Mouse (Mus musculus) layer of hippocampus, postnatal 25 days (tissue): ENCODE data around the gene Trir. TPM values are rescaled to one million over a fixed set of nuclear protein-coding genes. Genes with fewer than 3 reads are reported as not detected.

ENCODE experiments used
- DNase-seq, 2 experiments: peaks; one replicate each; pipeline ENCODE4 v3.0.0; 2022; ENCODE audit warnings: mixed read lengths in 2 of 2, low spot score in 1 of 2; ENCODE audit errors: extremely low spot score in 1 of 2
- total RNA-seq, 2 experiments: library from RNA; stranded (reverse); gene quantifications; 2 replicates each; pipeline ENCODE4 v1.2.3; 2021

Trir gene
- total RNA-seq, 2 experiments from 2014 or later, result 130 to 144 TPM

- DNase-seq, result no peak
Observed at GRCm38 (mm10) chr8:84990836-84991235, 35.8 kb upstream of the Trir start.

GRCm38 (mm10) chr8:84994375-84994774 lies 32.2 kb upstream of the Trir start:
- no peak for DNase-seq

- no peak for DNase-seq
Observed at GRCm38 (mm10) chr8:84995680-84996079, 30.9 kb upstream of the Trir start.

GRCm38 (mm10) chr8:84996978-84997377 lies 29.6 kb upstream of the Trir start:
- DNase-seq, result no peak

GRCm38 (mm10) chr8:84997649-84998295 lies 28.9 kb upstream of the Trir start:
- DNase-seq, result peak; percentile 82 to 98

- DNase-seq, result no peak
Observed at GRCm38 (mm10) chr8:85007686-85008085, 18.9 kb upstream of the Trir start.

- DNase-seq, result no peak
Observed at GRCm38 (mm10) chr8:85011242-85011641, 15.4 kb upstream of the Trir start.

GRCm38 (mm10) chr8:85013230-85013840 lies 13.3 kb upstream of the Trir start:
- DNase-seq, result peak; percentile 56 to 73

GRCm38 (mm10) chr8:85014431-85014830 lies 12.2 kb upstream of the Trir start, which contains the start of gene Best2:
Gene Best2 (minus strand): TSS chr8:85014531.
- no peak for DNase-seq

GRCm38 (mm10) chr8:85016724-85017123 lies 9.9 kb upstream of the Trir start:
- DNase-seq, result no peak

GRCm38 (mm10) chr8:85017209-85017608 lies 9.4 kb upstream of the Trir start:
- no peak for DNase-seq

GRCm38 (mm10) chr8:85021514-85022055 lies 5.0 kb upstream of the Trir start:
- DNase-seq, result no peak

- no peak for DNase-seq
Observed at GRCm38 (mm10) chr8:85023846-85024245, 2.8 kb upstream of the Trir start.

GRCm38 (mm10) chr8:85025098-85025932 lies 1.3 kb upstream of the Trir start, which contains the start of gene Asna1:
Gene Asna1 (minus strand): TSS chr8:85025281.
- peak; percentile 68 to 75 for DNase-seq

- DNase-seq, result no peak
Observed at GRCm38 (mm10) chr8:85027516-85027855, 863 bp downstream of the Trir start.

- no peak for DNase-seq
Observed at GRCm38 (mm10) chr8:85027922-85028321, 1.3 kb downstream of the Trir start.

- no peak for DNase-seq
Observed at GRCm38 (mm10) chr8:85029271-85029670, 2.6 kb downstream of the Trir start.

GRCm38 (mm10) chr8:85032622-85033311 lies 6.1 kb downstream of the Trir start:
- DNase-seq, result no peak

- no peak for DNase-seq
Observed at GRCm38 (mm10) chr8:85033867-85034266, 7.2 kb downstream of the Trir start.

GRCm38 (mm10) chr8:85034764-85035163 lies 8.1 kb downstream of the Trir start:
- peak in 1 of 2 experiments; percentile 64 for DNase-seq
